ENCODE assay signal across 23 mouse cellular contexts in the genomic region with DNA sequence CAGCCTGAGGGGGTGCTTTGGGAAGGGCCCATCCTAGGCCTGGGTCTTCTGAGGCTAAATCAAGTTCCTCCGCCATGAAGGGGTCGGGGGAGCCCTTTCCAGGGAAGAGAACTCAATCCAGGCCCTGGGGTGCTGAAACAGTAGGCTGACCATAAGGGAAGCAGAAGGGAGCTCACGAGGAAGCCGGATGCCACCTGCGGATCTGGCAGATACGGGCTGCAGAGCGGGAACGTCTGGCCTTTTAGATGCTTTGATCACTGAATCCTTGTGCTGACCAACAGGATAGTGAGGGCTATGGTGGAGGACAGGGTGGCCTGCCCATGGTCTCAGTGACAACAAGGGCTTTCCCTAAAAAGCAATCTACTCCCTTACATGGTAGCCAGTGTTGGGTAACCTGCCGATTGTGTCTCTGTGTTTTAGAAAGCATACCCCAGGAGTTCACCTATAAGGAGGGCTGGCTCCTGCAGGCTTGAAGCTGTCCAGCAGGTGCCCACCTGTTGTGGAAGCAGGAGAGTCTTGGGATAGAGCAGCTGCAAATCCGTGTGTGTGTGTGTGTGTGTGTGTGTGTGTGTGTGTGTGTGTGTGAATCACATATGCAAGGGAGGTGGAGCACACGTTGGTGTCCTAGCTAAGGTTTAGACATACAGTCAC. TPM values are rescaled to one million over a fixed set of nuclear protein-coding genes. Genes with fewer than 3 reads are reported as not detected.
A peak's percentile ranks its signal among the peaks of the same experiment; 100 is the strongest.
DNase-seq lines count a peak whose midpoint lies in the region; ATAC-seq and TF ChIP-seq lines count a peak whose summit lies in the region.
"Had no signal": no experiment of that assay in that cellular context is flagged by ENCODE, and none has a peak within 500 bp of the region (broad histone marks: within the 10 kb centered on the region; RNA-seq: fewer than 3 reads in every experiment).

No protein-coding gene starts in this region.

- H3K27ac ChIP-seq in intestine, embryonic 15.5 days: no peak overlapping the region
- H3K27ac ChIP-seq in intestine, postnatal 0 days (ENCODE audit: low read depth, low read length): no peak overlapping the region
- H3K27ac ChIP-seq: forebrain, embryonic 12.5 days; heart, adult 2 months; hindbrain, embryonic 14.5 days; layer of hippocampus, adult 2 months; stomach, postnatal 0 days had no signal

- H3K9me3 ChIP-seq in intestine, embryonic 15.5 days: no peaks in the 10 kb centered on the region
- no peaks in the 10 kb centered on the region for H3K9me3 ChIP-seq in intestine, postnatal 0 days (ENCODE audit: control insufficient read depth)
- H3K9me3 ChIP-seq: forebrain, embryonic 12.5 days; G1E had no signal

- no peak for TF ChIP-seq CTCF in intestine, postnatal 0 days (IDR thresholded peaks at IDR 0.05; ENCODE audit: low read depth)

- no peak overlapping the region for H3K4me3 ChIP-seq in intestine, embryonic 15.5 days (replicated peaks)
- no peak overlapping the region for H3K4me3 ChIP-seq in intestine, postnatal 0 days (ENCODE audit: low read depth, low read length)
- H3K4me3 ChIP-seq: forebrain, embryonic 12.5 days; heart, adult 2 months; layer of hippocampus, adult 2 months had no signal

- 0 out of 2 replicates have a peak overlapping the region, but pooled peaks have one; percentile 10 for H3K9ac ChIP-seq in intestine, embryonic 15.5 days
- H3K9ac ChIP-seq in intestine, postnatal 0 days (ENCODE audit: low read depth, low read length): no peak overlapping the region
- H3K9ac ChIP-seq: forebrain, embryonic 12.5 days; hindbrain, embryonic 14.5 days had no signal

- WGBS in intestine, embryonic 15.5 days: 84% methylated on average over 11 of the region's 11 CpGs
- WGBS in intestine, postnatal 0 days: 82% methylated on average over 11 of the region's 11 CpGs

- H3K36me3 ChIP-seq in intestine, embryonic 15.5 days: no peaks in the 10 kb centered on the region
- no peaks in the 10 kb centered on the region for H3K36me3 ChIP-seq in intestine, postnatal 0 days (ENCODE audit: control insufficient read depth, insufficient read depth)
- H3K36me3 ChIP-seq: forebrain, embryonic 12.5 days; G1E had no signal

- H3K4me2 ChIP-seq in intestine, embryonic 15.5 days (replicated peaks): no peak overlapping the region
- H3K4me2 ChIP-seq in intestine, postnatal 0 days (replicated peaks; ENCODE audit: low read depth): no peak overlapping the region
- H3K4me2 ChIP-seq: forebrain, embryonic 12.5 days; hindbrain, embryonic 14.5 days; midbrain, embryonic 11.5 days had no signal

- H3K4me1 ChIP-seq in intestine, embryonic 15.5 days (replicated peaks): 0 out of 2 replicates have a peak, but pooled peaks cover 3% of the 10 kb centered on the region
- no peaks in the 10 kb centered on the region for H3K4me1 ChIP-seq in intestine, postnatal 0 days (replicated peaks; ENCODE audit: control insufficient read depth, insufficient read depth, low read length)

- ATAC-seq in intestine, embryonic 15.5 days: no peak
- no peak for ATAC-seq in intestine, postnatal 0 days
- ATAC-seq: inflammation-experienced regulatory T-cells, adult 6 months; Patski had no signal

- H3K27me3 ChIP-seq in intestine, embryonic 15.5 days (replicated peaks): no peaks in the 10 kb centered on the region
- no peaks in the 10 kb centered on the region for H3K27me3 ChIP-seq in intestine, postnatal 0 days (replicated peaks; ENCODE audit: control insufficient read depth, insufficient read depth, low read length)
- H3K27me3 ChIP-seq: forebrain, embryonic 12.5 days; Patski had no signal

- DNase-seq in cerebellum, adult 18-20 months: peak; percentile 75 to 77
- DNase-seq in cerebellum, postnatal 10 days: peak; percentile 67 to 75
- no peak for DNase-seq in left cerebral cortex, adult 9 months (ENCODE audit: low spot score in 2 of 2)
- DNase-seq in layer of hippocampus, adult 8-10 months (ENCODE audit: low spot score in 2 of 2): no peak
- no peak for DNase-seq in kidney, postnatal 14 days
- DNase-seq: B cell, adult 2 months; gastrocnemius, postnatal 25 days; heart, adult 2 months; kidney, adult 8-10 months; kidney, postnatal 10 days; left cerebral cortex, postnatal 4 days; right cerebral cortex, postnatal 14 days; thymus, adult 2 months had no signal

RNA-seq across cellular contexts. Expression of a gene that starts 56.2 kb away (rescaled TPM):
- 36.0 and 38.8 TPM in 2 replicates for polyA plus RNA-seq in intestine, embryonic 15.5 days (2015; fragmentation: Nextera tagmentation; extraction: Ambion mirVana)
- 16.4 and 21.8 TPM in 2 replicates for polyA plus RNA-seq in intestine, postnatal 0 days (2015; fragmentation: Nextera tagmentation; extraction: Ambion mirVana)
- total RNA-seq in layer of hippocampus, adult 8-10 months (2022): 10 to 100 TPM; 65.0 to 87.9 (median 80.4) TPM
- total RNA-seq: G1E had no signal
- polyA plus RNA-seq: G1E had no signal

Comparison
In these comparisons a context has a peak if more than half of its experiments do, and no peak if none do; other contexts are left out.
1. DNase-seq: peak in cerebellum, adult 18-20 months (2 of 2) and cerebellum, postnatal 10 days (2 of 2); none in left cerebral cortex, adult 9 months (0 of 2), layer of hippocampus, adult 8-10 months (0 of 2) and kidney, postnatal 14 days (single experiment).